Mouse (Mus musculus) midbrain, postnatal 0 days (tissue): ENCODE measurements at regions not wholly inside any gene's neighbourhood (a gene's known extent, or its start where the extent isn't known, plus 50 kb on each side); places are given as distances from the start of the nearest gene placed in this dataset.
"Not testable (repeated sequence)": the region's sequence is repeated elsewhere in the genome, so short reads cannot be mapped to it uniquely, and the experiment has no call there.

ENCODE experiments used
- ATAC-seq: fragments of 200-750 bp; cut with Nextera tagmentation; 2 replicates; pipeline ENCODE4 v1.8.0; 2017; ENCODE audit warnings: moderate number of reproducible peaks, mild to moderate bottlenecking, moderate TSS enrichment, moderate library complexity; ENCODE audit not compliant: low FRiP score
- DNase-seq: peaks from one replicate; pipeline ENCODE4 v3.0.0-alpha.2; 2015; ENCODE audit warnings: low spot score
- H3K27ac ChIP-seq: fragments of 300-500 bp; sonication (generic); 2 replicates; pipeline ENCODE4 v1.5.1; 2014; ENCODE audit warnings: low read depth, mild to moderate bottlenecking, low read length, mixed read lengths
- H3K27me3 ChIP-seq: fragments of 300-500 bp; sonication (generic); 2 replicates; pipeline ENCODE4 v1.6.1; 2014; ENCODE audit warnings: low read length, control low read depth, mixed read lengths; ENCODE audit not compliant: insufficient read depth
- H3K36me3 ChIP-seq: fragments of 300-500 bp; sonication (generic); 2 replicates; pipeline ENCODE4 v1.6.1; 2014; ENCODE audit warnings: low read length, control low read depth, mixed read lengths; ENCODE audit not compliant: insufficient read depth
- H3K4me1 ChIP-seq: fragments of 300-500 bp; sonication (generic); 2 replicates; pipeline ENCODE4 v1.6.1; 2014; ENCODE audit warnings: mild to moderate bottlenecking, control low read depth, antibody characterized with exemption, low read length, mixed read lengths; ENCODE audit not compliant: insufficient read depth
- H3K4me2 ChIP-seq: fragments of 300-500 bp; sonication (generic); 2 replicates; pipeline ENCODE4 v1.6.1; 2014; ENCODE audit warnings: low read depth, mild to moderate bottlenecking, low read length, mixed read lengths; ENCODE audit not compliant: poor library complexity, severe bottlenecking
- H3K4me3 ChIP-seq: fragments of 300-500 bp; sonication (generic); 2 replicates; pipeline ENCODE4 v1.5.1; 2014; ENCODE audit warnings: low read depth, mild to moderate bottlenecking, low read length, moderate library complexity
- H3K9ac ChIP-seq: fragments of 300-500 bp; sonication (generic); replicated peaks from 2 replicates; pipeline ENCODE4 v1.6.1; 2014; ENCODE audit warnings: mild to moderate bottlenecking, low read length, moderate library complexity, mixed read lengths; ENCODE audit not compliant: poor library complexity, severe bottlenecking
- H3K9me3 ChIP-seq: fragments of 300-500 bp; sonication (generic); 2 replicates; pipeline ENCODE4 v1.6.1; 2016; ENCODE audit warnings: low read length, control low read depth
- CTCF ChIP-seq: IDR thresholded peaks from 2 replicates; pipeline ENCODE4 v1.5.1; 2016; ENCODE audit warnings: antibody characterized with exemption, mild to moderate bottlenecking
- WGBS: fragments of 180-500 bp; shearing (Covaris S2); extraction: QIAGEN DNeasy Blood & Tissue Kit; methylation state at CpG from one replicate; pipeline ENCODE4 v1.1.7; 2014; 5-methylcytosine and 5-hydroxymethylcytosine counted together

DNA sequence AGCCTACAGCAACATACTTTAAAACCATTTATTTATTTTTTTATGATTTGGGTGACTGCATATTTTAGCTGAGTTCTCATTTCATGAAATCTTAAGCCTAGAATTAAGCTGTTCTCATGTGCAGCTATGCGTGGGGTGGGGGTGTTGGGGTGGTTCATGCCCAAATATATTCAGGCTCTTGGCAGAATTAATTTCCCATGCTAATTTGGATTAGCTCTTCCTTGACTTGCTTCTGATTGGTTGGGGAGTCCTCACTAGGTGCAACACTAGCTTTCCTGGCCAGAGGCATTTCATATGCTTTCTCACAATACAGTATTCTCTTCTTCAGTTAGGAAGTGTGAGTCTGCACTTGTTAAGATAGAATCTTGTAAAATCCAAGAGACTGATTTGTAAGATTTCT is 206.7 kb upstream of the Tram1l1 start:
- TF ChIP-seq CTCF = no peak
- ATAC-seq (peak; percentile 78), DNase-seq (no peak)
- Histone ChIP-seq H3K9me3 (no peaks in the 10 kb centered on the region), H3K9ac (no peak overlapping the region), H3K36me3 (no peaks in the 10 kb centered on the region), H3K4me1 (no peaks in the 10 kb centered on the region), H3K4me2 (no peak overlapping the region), H3K27me3 (no peaks in the 10 kb centered on the region), H3K4me3 (no peak overlapping the region), H3K27ac (no peak overlapping the region)
- WGBS = 46% methylated on average over 1 of the region's 1 CpGs

DNA sequence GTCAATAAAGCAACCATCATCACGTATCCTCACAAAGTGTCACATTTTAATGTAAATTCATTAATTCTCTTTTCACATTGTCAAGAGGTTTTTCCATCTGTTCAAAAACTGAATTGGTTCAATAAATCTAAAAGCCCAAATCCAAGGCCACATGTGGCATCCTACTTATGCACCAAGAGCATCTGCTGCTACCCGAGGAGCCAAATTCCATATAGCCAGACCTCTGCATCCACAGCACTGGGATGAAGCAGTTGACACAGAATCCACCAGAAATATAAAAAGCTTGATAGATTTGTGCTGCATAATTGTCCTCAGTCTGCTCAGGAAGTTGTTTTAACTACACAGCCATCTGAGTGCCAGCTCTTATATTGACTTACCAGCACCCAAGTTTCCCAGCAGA is 164.4 kb upstream of the Tram1l1 start:
- Histone ChIP-seq H3K27me3 (no peaks in the 10 kb centered on the region), H3K36me3 (no peaks in the 10 kb centered on the region), H3K27ac (no peak overlapping the region), H3K4me2 (no peak overlapping the region), H3K4me1 (no peaks in the 10 kb centered on the region), H3K9ac (no peak overlapping the region), H3K9me3 (no peaks in the 10 kb centered on the region), H3K4me3 (no peak overlapping the region)
- 60% methylated on average over 2 of the region's 2 CpGs for WGBS
- DNase-seq = peak; percentile 40
- TF ChIP-seq CTCF = no peak
- ATAC-seq = no peak

DNA sequence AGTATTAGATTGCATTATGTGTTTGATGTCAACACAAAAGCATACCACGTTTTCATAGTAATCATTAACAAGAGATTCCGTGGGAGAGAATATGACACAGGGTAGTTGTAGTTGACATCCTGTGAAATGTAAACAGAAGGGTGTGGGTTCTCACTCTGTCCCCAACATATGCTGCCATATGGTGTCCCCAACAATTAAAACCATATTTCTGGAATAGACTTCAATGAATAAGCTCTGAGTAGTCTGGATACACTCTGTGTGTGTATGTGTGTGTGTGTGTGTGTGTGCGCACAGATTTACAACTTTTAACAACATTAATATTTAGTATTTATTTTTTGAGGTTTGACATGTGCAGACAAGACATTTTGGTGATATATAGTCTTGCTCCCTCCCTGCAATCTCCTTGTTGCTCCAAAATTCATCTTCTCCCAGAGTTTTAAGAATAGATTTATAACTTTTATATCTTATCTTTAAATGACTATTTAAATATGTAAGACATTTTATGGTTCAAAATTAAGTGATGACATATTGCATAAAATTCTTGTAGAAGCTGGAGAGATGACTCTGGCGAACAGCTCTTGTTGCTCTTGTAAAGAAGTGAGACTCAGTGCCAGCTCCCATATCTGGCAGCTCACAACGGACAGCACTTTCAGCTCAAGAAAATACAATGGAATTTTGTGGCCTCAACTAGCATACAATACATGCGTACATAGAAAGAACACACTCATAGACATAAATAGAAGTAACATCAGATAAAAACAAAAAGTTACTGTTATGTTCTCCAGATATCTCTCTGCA is 162.6 kb upstream of the Tram1l1 start:
- H3K27ac ChIP-seq = no peak overlapping the region
- ATAC-seq (no peak), DNase-seq (peak; percentile 4)
- no peaks in the 10 kb centered on the region for H3K9me3 ChIP-seq
- no peak overlapping the region for H3K9ac ChIP-seq
- no peak overlapping the region for H3K4me3 ChIP-seq
- H3K27me3 ChIP-seq = no peaks in the 10 kb centered on the region
- H3K4me2 ChIP-seq = no peak overlapping the region
- 81% methylated on average over 6 of the region's 6 CpGs for WGBS
- no peak for TF ChIP-seq CTCF
- no peaks in the 10 kb centered on the region for H3K4me1 ChIP-seq
- H3K36me3 ChIP-seq = no peaks in the 10 kb centered on the region

GRCm38 (mm10) chr3:124193331-124193730 is 127.3 kb upstream of the Tram1l1 start:
- ATAC-seq, H3K4me2 ChIP-seq, H3K4me1 ChIP-seq, H3K27me3 ChIP-seq, H3K36me3 ChIP-seq, DNase-seq, H3K4me3 ChIP-seq, H3K27ac ChIP-seq, H3K9ac ChIP-seq, H3K9me3 ChIP-seq: not testable (repeated sequence)
- WGBS = 73% methylated on average over 6 of the region's 6 CpGs

DNA sequence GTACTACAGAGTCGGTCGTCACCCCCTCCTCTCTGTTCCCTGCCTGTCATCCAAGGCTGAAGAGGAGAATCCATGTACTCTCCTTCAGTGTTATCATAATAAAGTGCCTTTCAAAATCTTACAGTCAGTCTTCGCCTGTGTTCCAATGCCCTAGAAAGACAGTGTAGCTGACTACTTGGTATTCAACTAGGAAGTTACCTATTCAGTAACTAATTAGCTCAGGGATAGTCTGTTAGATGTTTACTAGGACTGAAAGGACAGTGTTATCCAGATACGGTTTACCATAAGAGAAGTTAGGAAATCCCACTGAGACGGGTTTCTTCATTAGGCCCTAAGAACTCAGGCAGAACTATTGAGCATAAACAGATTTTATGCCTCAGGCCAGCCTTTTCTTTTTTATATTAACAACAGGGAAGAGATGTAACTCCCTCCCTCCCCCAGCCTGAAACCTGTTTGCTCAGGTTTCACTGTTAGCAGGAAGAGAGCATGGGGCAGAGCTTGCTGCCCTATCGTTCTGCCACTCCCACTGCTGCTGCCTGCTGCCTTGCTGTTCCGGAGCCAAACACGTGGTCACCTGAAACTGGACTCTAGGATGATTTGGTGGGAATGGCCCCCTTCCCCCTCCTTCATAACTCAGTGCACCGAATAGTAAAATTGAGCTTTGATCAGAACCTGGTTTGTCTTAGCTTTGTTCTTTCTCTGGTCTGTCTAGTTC is 120.3 kb upstream of the Tram1l1 start:
- not testable (repeated sequence) for H3K36me3 ChIP-seq, ATAC-seq

GRCm38 (mm10) chr3:124217131-124217530 is 103.5 kb upstream of the Tram1l1 start:
- H3K27me3 ChIP-seq = no peaks in the 10 kb centered on the region
- no peak for TF ChIP-seq CTCF
- no peaks in the 10 kb centered on the region for H3K4me1 ChIP-seq
- H3K9ac ChIP-seq = no peak overlapping the region
- H3K27ac ChIP-seq = no peak overlapping the region
- H3K4me3 ChIP-seq = no peak overlapping the region
- ATAC-seq (no peak), DNase-seq (no peak)
- no peak overlapping the region for H3K4me2 ChIP-seq
- H3K9me3 ChIP-seq = no peaks in the 10 kb centered on the region
- H3K36me3 ChIP-seq = no peaks in the 10 kb centered on the region
- WGBS = 86% methylated on average over 2 of the region's 2 CpGs

More for the DNA sequence above, 120.3 kb upstream of the Tram1l1 start:
- not testable (repeated sequence) for H3K4me2 ChIP-seq, H3K9me3 ChIP-seq, H3K27me3 ChIP-seq, DNase-seq, H3K4me1 ChIP-seq, H3K27ac ChIP-seq, H3K9ac ChIP-seq, H3K4me3 ChIP-seq
- WGBS = 91% methylated on average over 9 of the region's 9 CpGs
